Mouse (Mus musculus) forebrain, embryonic 11.5 days (tissue): Measurements from ENCODE around the gene Fndc3b. TPM values are rescaled to one million over a fixed set of nuclear protein-coding genes. Genes with fewer than 3 reads are reported as not detected.

Source experiments
- ATAC-seq: fragments of 200-750 bp; cut with Nextera tagmentation; replicated peaks from 2 replicates; pipeline ENCODE4 v1.8.0; 2017; ENCODE audit warnings: moderate TSS enrichment; ENCODE audit not compliant: low FRiP score
- DNase-seq: peaks from one replicate; pipeline ENCODE4 v3.0.0-alpha.2; 2017; ENCODE audit warnings: low spot score
- H3K27ac ChIP-seq: fragments of 300-500 bp; sonication (generic); 2 replicates; pipeline ENCODE4 v1.5.1; 2014; ENCODE audit warnings: low read depth, low read length
- H3K27me3 ChIP-seq: fragments of 300-500 bp; sonication (generic); 2 replicates; pipeline ENCODE4 v1.6.1; 2014; ENCODE audit warnings: mild to moderate bottlenecking, low read length, mixed read lengths; ENCODE audit not compliant: control insufficient read depth, insufficient read depth
- H3K36me3 ChIP-seq: fragments of 300-500 bp; sonication (generic); 2 replicates; pipeline ENCODE4 v1.6.1; 2014; ENCODE audit warnings: mild to moderate bottlenecking, low read length, moderate library complexity, mixed read lengths; ENCODE audit not compliant: control insufficient read depth, insufficient read depth
- H3K4me1 ChIP-seq: fragments of 300-500 bp; sonication (generic); replicated peaks from 2 replicates; pipeline ENCODE4 v1.6.1; 2014; ENCODE audit warnings: low read length, mixed read lengths; ENCODE audit not compliant: control insufficient read depth, insufficient read depth
- H3K4me2 ChIP-seq: fragments of 300-500 bp; sonication (generic); 2 replicates; pipeline ENCODE4 v1.6.1; 2014; ENCODE audit warnings: low read depth, mild to moderate bottlenecking, low read length, moderate library complexity, mixed read lengths; ENCODE audit not compliant: severe bottlenecking
- H3K4me3 ChIP-seq: fragments of 300-500 bp; sonication (generic); 2 replicates; pipeline ENCODE4 v1.5.1; 2014; ENCODE audit warnings: low read depth, low read length
- H3K9ac ChIP-seq: fragments of 300-500 bp; sonication (generic); 2 replicates; pipeline ENCODE4 v1.6.1; 2014; ENCODE audit warnings: low read length
- H3K9me3 ChIP-seq: fragments of 300-500 bp; sonication (generic); 2 replicates; pipeline ENCODE4 v1.6.1; 2016; ENCODE audit warnings: low read length, mixed read lengths; ENCODE audit not compliant: control insufficient read depth
- WGBS: fragments of 180-500 bp; shearing (Covaris S2); extraction: QIAGEN DNeasy Blood & Tissue Kit; methylation state at CpG from one replicate; pipeline ENCODE4 v1.1.7; 2014; 5-methylcytosine and 5-hydroxymethylcytosine counted together
- polyA plus RNA-seq: library from polyadenylated mRNA; unstranded; fragments of >200 nt; fragmentation: Nextera tagmentation; extraction: Ambion mirVana; gene quantifications from 2 replicates; pipeline ENCODE4 v1.2.1, GENCODE M21; 2014

The Fndc3b gene
- polyA plus RNA-seq, 1 experiment from 2014 or later, result 11.3 TPM

- no peak for ATAC-seq
- no peak overlapping the region for H3K4me3 ChIP-seq
- H3K27me3 ChIP-seq, result no peaks in the 10 kb centered on the region
- 90% methylated on average over 9 of the region's 9 CpGs for WGBS
- no peaks in the 10 kb centered on the region for H3K4me1 ChIP-seq
- no peak overlapping the region for H3K27ac ChIP-seq
- H3K36me3 ChIP-seq, result no peaks in the 10 kb centered on the region
- no peak overlapping the region for H3K9ac ChIP-seq
- no peak overlapping the region for H3K4me2 ChIP-seq
- H3K9me3 ChIP-seq, result no peaks in the 10 kb centered on the region
- no peak for DNase-seq
Measured at GRCm38 (mm10) chr3:27691486-27692160, 19.5 kb downstream of the Fndc3b start.

DNA sequence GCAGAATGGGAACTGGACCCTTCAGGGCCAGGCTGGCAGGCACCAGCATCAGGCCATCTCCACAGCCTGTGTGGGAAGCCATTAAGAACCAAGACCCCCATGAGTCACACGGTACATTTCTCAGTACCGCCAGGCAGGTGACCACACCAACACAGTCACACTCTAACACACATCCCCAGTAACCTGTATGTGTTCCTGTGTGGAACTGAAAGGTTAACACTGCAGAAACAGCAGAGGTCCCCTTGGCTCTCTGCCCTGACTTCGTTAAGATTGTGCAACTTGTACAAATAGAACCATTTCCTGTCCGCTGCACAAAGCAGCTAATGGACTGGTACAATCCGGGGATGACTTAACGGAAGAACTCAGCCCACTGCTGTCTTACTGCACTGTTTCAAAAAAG is 21.1 kb downstream of the Fndc3b start:
- ATAC-seq (no peak), DNase-seq (no peak)
- WGBS, result 79% methylated on average over 6 of the region's 6 CpGs
- Histone ChIP-seq H3K36me3 (no peaks in the 10 kb centered on the region), H3K4me1 (no peaks in the 10 kb centered on the region), H3K9ac (no peak overlapping the region), H3K4me2 (no peak overlapping the region), H3K4me3 (no peak overlapping the region), H3K27ac (no peak overlapping the region), H3K27me3 (no peaks in the 10 kb centered on the region), H3K9me3 (no peaks in the 10 kb centered on the region)

DNA sequence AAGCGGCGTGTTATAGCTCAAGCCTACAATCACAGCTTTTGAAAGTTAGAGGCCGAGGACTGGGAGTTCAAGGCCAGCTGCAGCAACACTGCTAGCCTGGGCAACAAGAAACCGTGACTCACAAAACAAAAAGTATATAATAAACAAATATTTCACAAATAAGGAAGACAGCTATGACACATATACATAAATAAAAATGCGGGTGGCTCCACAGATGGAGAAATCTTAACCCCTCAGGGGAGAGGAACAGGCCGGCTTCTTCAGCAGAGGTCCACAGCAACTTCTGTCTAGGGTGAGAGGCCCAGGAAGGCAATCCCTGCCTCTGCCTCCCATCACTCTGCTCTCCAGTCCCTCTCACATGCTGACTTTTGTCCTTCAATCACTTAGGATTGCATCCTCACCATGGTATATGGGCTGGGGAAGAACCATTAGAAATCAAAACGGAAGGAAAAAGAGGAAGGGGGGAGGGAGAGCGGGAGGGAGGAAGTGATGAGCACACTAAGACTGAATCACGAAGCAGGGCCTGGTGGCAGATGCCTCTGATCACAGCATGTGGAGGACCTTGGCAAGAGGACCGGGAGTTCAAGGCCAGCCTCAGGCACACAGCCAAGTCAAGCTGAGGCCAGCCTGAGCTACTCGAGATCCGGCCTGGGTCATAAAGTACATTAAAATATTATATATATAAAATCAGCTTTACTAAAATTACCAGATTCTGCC is 21.8 kb downstream of the Fndc3b start:
- no peak for ATAC-seq
- no peak overlapping the region for H3K27ac ChIP-seq
- WGBS, result 91% methylated on average over 12 of the region's 12 CpGs

DNA sequence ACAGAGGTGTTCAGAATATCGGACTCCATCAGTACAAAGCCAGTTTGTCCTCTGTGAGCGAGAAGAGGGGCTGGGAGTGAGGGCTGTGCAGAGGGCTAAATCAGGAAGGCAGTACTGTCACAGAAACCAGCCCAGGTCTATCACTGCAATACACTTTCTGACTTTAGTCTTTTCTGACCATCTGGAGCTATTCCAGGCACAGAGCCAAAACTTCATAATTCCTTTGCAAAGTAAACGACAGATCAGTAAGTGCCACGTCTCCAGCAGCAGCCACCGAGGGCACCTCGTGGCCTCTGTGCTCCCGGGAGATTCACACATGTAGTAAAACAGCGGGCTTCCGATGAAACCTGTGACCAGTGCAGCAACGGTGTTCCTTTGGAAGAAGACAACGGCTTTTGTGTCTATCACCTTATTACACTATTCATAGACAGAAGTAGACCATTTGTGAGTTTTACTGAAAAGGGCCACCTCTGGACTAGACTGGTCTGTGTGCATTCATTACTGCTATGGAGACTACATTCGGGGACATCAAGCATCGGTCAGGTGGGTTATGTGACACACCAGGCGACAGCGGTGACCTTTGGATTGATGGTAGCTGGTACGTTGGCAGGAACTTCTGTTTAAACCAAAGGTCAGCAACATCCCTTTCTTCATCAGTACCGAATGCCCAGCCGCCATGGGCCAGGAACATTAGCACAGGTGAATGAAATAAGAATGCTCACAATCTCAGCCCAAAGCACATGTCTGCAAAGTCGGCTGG is 24.2 kb downstream of the Fndc3b start:
- Histone ChIP-seq H3K36me3 (no peaks in the 10 kb centered on the region), H3K9ac (no peak overlapping the region), H3K4me2 (no peak overlapping the region), H3K27ac (no peak overlapping the region), H3K27me3 (no peaks in the 10 kb centered on the region), H3K4me1 (no peaks in the 10 kb centered on the region), H3K4me3 (no peak overlapping the region), H3K9me3 (no peaks in the 10 kb centered on the region)
- ATAC-seq, result no peak
- WGBS, result 93% methylated on average over 19 of the region's 19 CpGs
- DNase-seq, result no peak

More for the DNA sequence above, 21.8 kb downstream of the Fndc3b start:
- Histone ChIP-seq H3K9me3 (no peaks in the 10 kb centered on the region), H3K4me1 (no peaks in the 10 kb centered on the region), H3K4me3 (no peak overlapping the region), H3K27me3 (no peaks in the 10 kb centered on the region), H3K36me3 (no peaks in the 10 kb centered on the region), H3K4me2 (no peak overlapping the region), H3K9ac (no peak overlapping the region)
- no peak for DNase-seq

DNA sequence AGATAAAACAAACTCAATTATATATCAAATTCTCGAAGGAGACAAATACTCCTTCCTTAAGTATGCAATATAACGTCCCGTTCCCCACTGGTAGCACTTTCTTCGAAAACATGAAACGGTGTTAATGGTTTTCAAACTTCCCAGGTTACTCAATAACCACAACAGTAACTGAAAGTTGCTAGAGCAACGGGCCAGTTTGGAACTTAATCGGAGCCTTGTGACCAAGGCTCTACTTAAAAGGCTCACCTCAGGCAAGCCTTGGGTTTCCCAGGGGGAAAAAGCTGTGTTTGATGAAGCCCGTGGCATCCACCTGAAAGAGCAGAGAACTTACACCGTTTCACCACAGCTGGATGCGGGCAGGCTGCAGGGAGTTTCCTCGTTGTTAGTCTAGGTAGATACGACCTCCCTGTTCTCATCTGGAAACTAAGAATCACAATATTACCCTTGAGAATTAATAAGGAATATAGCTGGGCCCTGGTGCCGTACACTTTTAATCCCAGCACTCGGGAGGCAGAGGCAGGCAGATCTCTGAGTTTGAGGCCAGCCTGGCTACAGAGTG is 25.4 kb downstream of the Fndc3b start:
- no peak overlapping the region for H3K4me2 ChIP-seq
- 93% methylated on average over 14 of the region's 14 CpGs for WGBS
- H3K36me3 ChIP-seq, result no peaks in the 10 kb centered on the region
- no peaks in the 10 kb centered on the region for H3K27me3 ChIP-seq
- no peak for ATAC-seq
- H3K4me3 ChIP-seq, result no peak overlapping the region
- no peak for DNase-seq
- H3K9ac ChIP-seq, result no peak overlapping the region
- H3K4me1 ChIP-seq, result no peaks in the 10 kb centered on the region
- no peak overlapping the region for H3K27ac ChIP-seq
- H3K9me3 ChIP-seq, result no peaks in the 10 kb centered on the region

GRCm38 (mm10) chr3:27685134-27685533 is 26.0 kb downstream of the Fndc3b start:
- no peak overlapping the region for H3K9ac ChIP-seq

DNA sequence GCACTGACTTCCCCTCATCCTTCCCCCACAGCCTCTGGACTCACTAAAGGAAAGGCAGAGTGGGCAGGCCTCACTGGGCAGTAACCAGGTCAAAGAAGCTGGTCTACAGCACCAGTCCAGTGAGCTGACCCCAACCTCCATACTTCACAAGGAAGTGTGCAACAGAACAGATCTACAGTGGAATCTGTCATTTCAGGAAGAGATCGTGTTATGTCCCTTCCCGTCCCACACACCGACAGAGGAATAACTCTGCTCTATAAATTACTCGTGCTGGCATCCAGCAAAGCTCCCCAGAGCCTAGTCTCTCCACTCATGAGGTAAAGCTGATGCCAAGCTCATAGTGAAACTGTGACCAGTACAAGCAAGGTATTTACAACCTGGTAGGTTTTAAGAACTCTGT is 27.7 kb downstream of the Fndc3b start:
- DNase-seq, result no peak
- WGBS, result 95% methylated on average over 4 of the region's 4 CpGs
- no peak overlapping the region for H3K4me3 ChIP-seq
- H3K9ac ChIP-seq, result no peak overlapping the region
- H3K4me2 ChIP-seq, result no peak overlapping the region
- H3K27me3 ChIP-seq, result no peaks in the 10 kb centered on the region
- no peaks in the 10 kb centered on the region for H3K9me3 ChIP-seq
- no peaks in the 10 kb centered on the region for H3K36me3 ChIP-seq
- H3K4me1 ChIP-seq, result no peaks in the 10 kb centered on the region
- no peak overlapping the region for H3K27ac ChIP-seq
- no peak for ATAC-seq

More at GRCm38 (mm10) chr3:27685134-27685533, 26.0 kb downstream of the Fndc3b start:
- Histone ChIP-seq H3K4me2 (no peak overlapping the region), H3K27me3 (no peaks in the 10 kb centered on the region), H3K36me3 (no peaks in the 10 kb centered on the region), H3K27ac (no peak overlapping the region), H3K4me3 (no peak overlapping the region), H3K9me3 (no peaks in the 10 kb centered on the region), H3K4me1 (no peaks in the 10 kb centered on the region)
- ATAC-seq (no peak), DNase-seq (no peak)
- 92% methylated on average over 6 of the region's 6 CpGs for WGBS

DNA sequence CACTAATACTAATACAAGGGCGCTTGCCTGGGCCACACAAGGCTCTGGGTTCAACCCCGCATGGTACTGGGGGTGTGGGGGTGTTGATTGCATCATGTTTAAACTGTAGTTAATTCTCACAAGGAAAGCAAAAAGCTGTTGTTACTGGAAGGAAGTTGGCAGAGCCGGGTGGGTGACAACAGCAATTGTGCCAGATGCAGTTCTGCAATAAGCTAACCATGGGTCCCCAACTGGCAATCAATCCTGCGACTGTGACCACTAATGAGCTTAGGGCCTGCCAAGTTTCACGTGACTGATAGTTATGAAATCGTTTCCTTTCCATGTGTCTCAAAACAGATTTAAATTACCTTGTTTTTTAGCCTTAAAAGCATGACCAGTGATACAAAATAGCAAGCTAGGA is 33.5 kb downstream of the Fndc3b start:
- Histone ChIP-seq H3K36me3 (no peaks in the 10 kb centered on the region), H3K4me3 (no peak overlapping the region), H3K27ac (no peak overlapping the region), H3K4me1 (no peaks in the 10 kb centered on the region), H3K9me3 (no peaks in the 10 kb centered on the region), H3K4me2 (no peak overlapping the region), H3K27me3 (no peaks in the 10 kb centered on the region), H3K9ac (no peak overlapping the region)
- WGBS, result 81% methylated on average over 6 of the region's 6 CpGs
- ATAC-seq (no peak), DNase-seq (no peak)
